Mouse (Mus musculus) layer of hippocampus, adult 2 months (tissue): Measurements from ENCODE around the gene Chrm3. TPM values are rescaled to one million over a fixed set of nuclear protein-coding genes. Genes with fewer than 3 reads are reported as not detected.

Source experiments
- DNase-seq, 2 experiments: peaks; one replicate each; pipeline ENCODE4 v3.0.0; 2022; ENCODE audit warnings: low spot score in 2 of 2
- H3K27ac ChIP-seq: fragments of 200-600 bp; 2 replicates; pipeline ENCODE4 v1.8.1; 2022
- H3K4me3 ChIP-seq: fragments of 200-600 bp; 2 replicates; pipeline ENCODE4 v1.8.1; 2022; ENCODE audit warnings: mild to moderate bottlenecking
- CTCF ChIP-seq: fragments of 200-600 bp; conservative IDR thresholded peaks from 2 replicates; pipeline ENCODE4 v1.8.1; 2022; ENCODE audit warnings: antibody characterized with exemption, mild to moderate bottlenecking, moderate library complexity
- total RNA-seq, 2 experiments: library from RNA; stranded (reverse); gene quantifications; 2 replicates each; pipeline ENCODE4 v1.2.3; 2021

The Chrm3 gene
- total RNA-seq, 2 experiments from 2014 or later, result 43.0 to 49.6 TPM

GRCm38 (mm10) chr13:9908707-9909106 is 451.9 kb downstream of the Chrm3 start:
- TF ChIP-seq CTCF, result no peak
- H3K27ac ChIP-seq, result no peak overlapping the region

GRCm38 (mm10) chr13:9907202-9907601 is 453.4 kb downstream of the Chrm3 start:
- DNase-seq, result no peak
- H3K27ac ChIP-seq, result no peak overlapping the region
- no peak overlapping the region for H3K4me3 ChIP-seq
- no peak for TF ChIP-seq CTCF

More at GRCm38 (mm10) chr13:9908707-9909106, 451.9 kb downstream of the Chrm3 start:
- DNase-seq, result no peak
- H3K4me3 ChIP-seq, result no peak overlapping the region

- no peak for TF ChIP-seq CTCF
- no peak overlapping the region for H3K4me3 ChIP-seq
- H3K27ac ChIP-seq, result no peak overlapping the region
- no peak for DNase-seq
These were observed 456.2 kb downstream of the Chrm3 start for GRCm38 (mm10) chr13:9904455-9904854.

- TF ChIP-seq CTCF, result no peak
These were observed 459.8 kb downstream of the Chrm3 start for GRCm38 (mm10) chr13:9900653-9901385.

GRCm38 (mm10) chr13:9898664-9899369 is 461.8 kb downstream of the Chrm3 start:
- no peak for DNase-seq
- no peak overlapping the region for H3K4me3 ChIP-seq
- H3K27ac ChIP-seq, result no peak overlapping the region
- TF ChIP-seq CTCF, result no peak

More at GRCm38 (mm10) chr13:9900653-9901385, 459.8 kb downstream of the Chrm3 start:
- DNase-seq, result no peak
- no peak overlapping the region for H3K27ac ChIP-seq
- no peak overlapping the region for H3K4me3 ChIP-seq

- H3K27ac ChIP-seq, result no peak overlapping the region
- no peak for DNase-seq
These were observed 463.4 kb downstream of the Chrm3 start for GRCm38 (mm10) chr13:9897231-9897630.

GRCm38 (mm10) chr13:9895045-9895625 is 465.5 kb downstream of the Chrm3 start:
- no peak overlapping the region for H3K27ac ChIP-seq
- no peak overlapping the region for H3K4me3 ChIP-seq
- DNase-seq, result no peak
- no peak for TF ChIP-seq CTCF

More at GRCm38 (mm10) chr13:9897231-9897630, 463.4 kb downstream of the Chrm3 start:
- no peak overlapping the region for H3K4me3 ChIP-seq
- TF ChIP-seq CTCF, result no peak

- peak; percentile 57 for TF ChIP-seq CTCF
- peak overlapping the region; percentile 57 for H3K27ac ChIP-seq
- DNase-seq, result no peak
- H3K4me3 ChIP-seq, result no peak overlapping the region
These were observed 469.6 kb downstream of the Chrm3 start for GRCm38 (mm10) chr13:9891088-9891487.

GRCm38 (mm10) chr13:9890460-9890859 is 470.2 kb downstream of the Chrm3 start:
- no peak for TF ChIP-seq CTCF
- DNase-seq, result no peak
- H3K27ac ChIP-seq, result peak overlapping the region; percentile 57
- no peak overlapping the region for H3K4me3 ChIP-seq

GRCm38 (mm10) chr13:9889954-9890353 is 470.7 kb downstream of the Chrm3 start:
- no peak overlapping the region for H3K4me3 ChIP-seq
- no peak overlapping the region for H3K27ac ChIP-seq
- no peak for TF ChIP-seq CTCF
- no peak for DNase-seq

GRCm38 (mm10) chr13:9888284-9888683 is 472.4 kb downstream of the Chrm3 start:
- H3K27ac ChIP-seq, result no peak overlapping the region
- no peak for DNase-seq
- no peak for TF ChIP-seq CTCF
- H3K4me3 ChIP-seq, result no peak overlapping the region

- Histone ChIP-seq H3K4me3 (no peak overlapping the region), H3K27ac (no peak overlapping the region)
- TF ChIP-seq CTCF, result no peak
- no peak for DNase-seq
These were observed 473.4 kb downstream of the Chrm3 start for GRCm38 (mm10) chr13:9887261-9887660.

- H3K27ac ChIP-seq, result no peak overlapping the region
- no peak for TF ChIP-seq CTCF
- no peak for DNase-seq
These were observed 474.0 kb downstream of the Chrm3 start for GRCm38 (mm10) chr13:9886465-9887135.

More at GRCm38 (mm10) chr13:9886465-9887135, 474.0 kb downstream of the Chrm3 start:
- H3K4me3 ChIP-seq, result no peak overlapping the region
